Mouse (Mus musculus): Measurements from ENCODE around the gene Pak3.
"Not testable (repeated sequence)": the region's sequence is repeated elsewhere in the genome, so short reads cannot be mapped to it uniquely, and the experiment has no call there.

The Pak3 gene

DNA sequence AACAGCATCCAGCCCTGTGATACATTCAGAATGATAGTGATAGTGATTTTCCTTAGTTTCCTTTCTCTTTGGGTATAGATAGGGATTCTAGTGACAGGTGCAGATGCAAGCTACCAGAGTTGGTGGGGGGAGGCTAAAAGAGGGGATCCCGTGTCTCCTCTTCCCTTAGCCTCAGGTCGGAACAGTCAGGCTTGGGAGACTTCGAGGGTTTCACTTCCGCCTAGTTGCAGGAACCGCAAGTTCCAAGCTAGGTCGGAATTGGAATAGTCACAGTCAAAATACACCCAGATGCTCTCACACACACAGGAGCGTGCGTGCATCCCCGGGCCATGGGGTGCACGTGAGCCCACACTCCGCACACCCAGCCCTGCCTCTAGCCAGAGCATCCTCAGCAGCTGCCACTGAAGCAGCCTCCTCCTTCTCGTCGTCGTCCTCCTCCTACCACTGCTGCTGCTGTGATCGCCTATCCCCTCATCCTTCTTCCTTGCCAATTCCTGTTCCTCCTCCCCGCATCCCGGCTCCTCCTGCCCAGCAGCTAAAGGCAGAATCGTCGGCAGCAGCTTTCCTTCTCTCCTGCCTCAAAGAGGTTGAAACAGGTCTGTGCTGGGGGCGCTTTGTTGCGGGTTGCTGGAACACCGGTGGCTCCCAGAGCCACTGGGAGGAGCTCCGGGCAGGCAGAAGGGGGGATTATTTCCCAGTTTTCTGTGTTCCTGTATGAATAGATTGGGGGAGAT lies at the start of gene Pak3:
Pak3 (plus strand) TSS at position 424 of the 734 bp plus-strand sequence.
- no peak for DNase-seq (ENCODE audit: extremely low read depth, low read depth)

DNA sequence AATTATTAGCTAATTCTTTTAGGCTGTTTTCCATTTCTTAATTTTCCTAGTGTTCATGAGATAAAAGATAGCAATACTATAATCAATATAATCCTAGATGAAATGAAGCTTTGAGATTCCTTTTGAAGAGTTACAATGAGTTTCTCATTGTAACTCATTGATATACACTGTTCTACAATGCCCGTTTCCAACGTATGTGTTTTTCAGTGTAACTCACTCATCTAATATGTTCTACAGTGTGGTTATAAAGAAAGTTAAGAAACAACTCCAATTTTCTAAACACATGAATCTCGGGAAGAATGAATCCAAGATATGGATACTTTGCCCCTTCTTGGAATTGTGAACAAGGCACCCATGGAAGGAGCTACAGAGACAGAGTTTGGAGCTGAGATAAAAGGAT lies 35.5 kb upstream of the Pak3 start:
- no peak for DNase-seq (ENCODE audit: extremely low read depth, low read depth)

DNA sequence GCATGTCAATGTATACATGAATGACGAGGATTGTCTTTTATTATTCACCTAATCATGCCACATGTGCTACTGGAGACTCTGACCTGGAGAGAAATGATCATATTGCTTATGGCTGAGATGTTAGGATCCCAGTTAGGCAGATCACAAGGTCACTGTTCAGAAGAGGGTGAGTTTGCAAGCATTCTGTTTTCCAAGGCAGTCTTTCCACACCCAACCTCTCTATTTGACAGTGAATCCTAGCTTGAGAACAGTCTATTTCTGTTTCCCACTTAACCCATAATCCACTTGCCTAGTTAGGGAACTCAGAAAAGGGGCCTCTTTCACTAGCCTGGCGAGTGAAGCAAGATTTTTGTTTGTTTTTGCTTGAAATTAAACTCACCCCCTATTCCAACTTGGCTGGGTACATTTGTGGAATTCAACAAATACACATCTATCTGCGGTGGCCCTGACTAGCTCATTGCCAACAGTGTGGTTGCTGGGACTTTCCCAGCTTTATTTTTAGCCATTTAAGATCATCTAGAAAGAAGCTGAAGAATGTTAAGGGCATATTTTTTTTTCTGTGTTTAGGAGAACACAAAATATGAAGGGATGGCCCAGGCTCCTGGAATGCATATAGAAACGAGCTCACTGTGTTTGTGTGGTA lies 17.2 kb upstream of the Pak3 start:
- no peak for DNase-seq (ENCODE audit: extremely low read depth, low read depth)

DNA sequence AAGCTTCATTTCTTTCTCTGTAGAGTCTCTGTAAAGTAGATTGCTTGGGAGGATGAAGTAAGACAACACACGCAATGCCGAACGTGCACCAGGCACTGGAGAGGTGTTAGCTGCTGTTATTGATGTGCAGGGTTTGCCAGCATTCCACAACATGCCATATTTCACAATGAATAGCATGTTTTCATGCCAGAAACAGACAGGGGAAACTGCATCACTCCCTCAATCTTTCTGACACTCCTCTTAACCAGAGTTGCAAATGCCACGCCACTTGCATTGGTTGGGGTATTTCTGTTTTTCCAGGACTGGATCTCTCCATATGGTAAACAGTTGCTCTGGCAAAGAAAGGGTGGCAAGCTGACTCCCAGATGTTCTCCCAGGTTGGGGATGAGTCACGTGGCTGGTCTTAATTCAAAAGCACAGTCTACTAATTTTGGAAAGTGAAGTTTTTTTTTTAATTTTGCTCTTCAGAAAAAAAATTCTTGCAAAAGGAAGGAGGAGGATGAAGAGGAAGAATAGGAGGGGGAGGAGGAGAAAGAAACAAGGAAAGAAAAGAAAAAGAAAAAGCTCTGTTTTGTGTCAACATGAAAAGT lies 16.5 kb upstream of the Pak3 start:
- no peak for DNase-seq (ENCODE audit: extremely low read depth, low read depth)

DNA sequence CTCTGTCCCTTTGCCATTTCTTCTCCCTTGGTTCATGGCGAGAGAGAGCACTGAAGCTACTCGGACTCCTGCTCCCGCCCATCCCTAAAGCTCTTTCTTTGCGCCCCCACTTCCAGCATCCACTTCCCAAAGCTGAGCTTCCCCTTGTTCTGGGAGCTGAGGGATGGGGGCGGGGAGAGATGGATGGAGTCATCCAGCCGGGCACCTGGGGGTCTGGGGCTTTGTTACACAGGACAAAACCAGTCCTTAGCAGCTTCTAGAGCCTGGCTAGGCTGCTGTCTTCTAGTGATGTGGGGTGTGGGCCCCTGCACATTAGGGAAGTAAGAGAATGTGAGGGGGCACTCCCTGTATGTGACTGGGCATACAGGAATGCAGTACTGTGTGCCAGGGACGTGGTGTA lies 526 bp downstream of the Pak3 start:
- no peak for DNase-seq (ENCODE audit: extremely low read depth, low read depth)

- not testable (repeated sequence) for DNase-seq (ENCODE audit: extremely low read depth, low read depth)
These were observed 1.1 kb downstream of the Pak3 start for GRCm38 (mm10) chrX:143519454-143519853.

DNA sequence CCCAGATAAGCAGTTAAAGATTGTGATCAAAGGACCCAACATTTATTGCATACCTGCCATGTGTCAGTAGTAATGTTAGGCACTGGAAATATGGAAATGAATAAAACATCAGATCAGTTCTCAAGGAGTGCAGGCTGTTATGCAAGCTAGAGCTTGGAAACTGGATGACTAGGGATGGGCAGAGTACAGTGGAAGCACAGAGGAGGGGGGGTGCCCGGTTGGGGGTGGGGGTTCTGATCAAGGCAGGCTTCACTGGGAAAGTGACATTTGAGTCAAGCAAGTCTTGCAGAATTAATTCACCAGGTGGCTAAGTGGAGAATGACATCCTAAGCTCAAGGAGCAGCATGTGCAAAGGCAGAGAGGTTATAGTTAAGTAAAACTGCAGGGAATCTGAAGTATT lies 1.8 kb downstream of the Pak3 start:
- no peak for DNase-seq (ENCODE audit: extremely low read depth, low read depth)

GRCm38 (mm10) chrX:143532331-143532730 lies 13.9 kb downstream of the Pak3 start:
- DNase-seq (ENCODE audit: extremely low read depth, low read depth) = no peak

- DNase-seq (ENCODE audit: extremely low read depth, low read depth) = no peak
These were observed 15.2 kb downstream of the Pak3 start for GRCm38 (mm10) chrX:143533574-143533973.

GRCm38 (mm10) chrX:143542756-143543155 lies 24.4 kb downstream of the Pak3 start:
- DNase-seq (ENCODE audit: extremely low read depth, low read depth) = no peak

- DNase-seq (ENCODE audit: extremely low read depth, low read depth) = no peak
These were observed 24.9 kb downstream of the Pak3 start for GRCm38 (mm10) chrX:143543186-143543793.

DNA sequence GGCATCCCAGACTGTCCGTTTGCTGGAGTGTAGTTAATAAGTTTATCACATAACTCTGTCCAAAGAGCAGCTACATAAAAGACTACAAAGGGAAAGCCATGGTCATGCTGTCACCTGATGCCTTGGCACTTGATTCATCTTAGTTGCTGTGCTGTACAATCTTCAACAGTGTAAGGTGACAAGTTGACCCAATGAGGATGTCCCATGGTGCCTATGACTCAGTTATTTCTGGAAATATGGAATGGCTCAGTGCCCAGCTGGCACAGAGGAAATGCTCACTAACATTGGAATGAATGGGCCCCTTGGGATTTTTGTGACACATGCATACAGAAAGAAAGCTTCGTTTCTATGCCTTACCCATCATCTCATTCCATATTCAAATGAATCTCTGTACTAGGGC lies 55.3 kb downstream of the Pak3 start:
- DNase-seq (ENCODE audit: extremely low read depth, low read depth) = no peak

GRCm38 (mm10) chrX:143579925-143580324 lies 61.5 kb downstream of the Pak3 start:
- DNase-seq (ENCODE audit: extremely low read depth, low read depth) = no peak

- no peak for DNase-seq (ENCODE audit: extremely low read depth, low read depth)
These were observed 62.1 kb downstream of the Pak3 start for GRCm38 (mm10) chrX:143580458-143580959.

DNA sequence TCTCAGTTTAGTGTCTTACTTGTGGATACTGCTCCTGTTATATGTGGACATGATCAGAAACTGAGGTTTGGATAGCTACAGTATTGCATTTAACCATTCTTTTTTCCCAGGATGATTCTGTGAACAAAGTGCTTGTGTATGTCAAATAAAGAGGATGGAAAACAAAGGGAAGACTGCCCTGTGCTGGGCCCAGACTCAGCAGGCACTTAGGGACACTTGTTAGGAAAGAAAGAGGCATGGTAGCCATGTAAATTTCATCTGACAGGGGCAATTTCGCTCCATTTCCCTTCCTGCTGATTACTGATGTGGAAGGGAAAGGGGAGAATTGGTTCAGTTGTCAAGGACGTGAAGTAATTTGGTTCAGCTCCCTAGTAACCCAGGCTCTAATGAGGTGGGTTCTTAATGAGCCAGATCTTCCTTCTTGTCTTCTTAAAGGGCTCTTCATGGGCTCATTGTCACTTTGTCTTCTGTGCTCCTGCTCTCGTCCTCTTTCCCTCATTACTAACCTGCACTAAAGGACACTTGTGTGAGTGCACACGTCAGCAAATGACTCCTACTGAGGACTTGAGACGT lies 88.6 kb downstream of the Pak3 start:
- no peak for DNase-seq (ENCODE audit: extremely low read depth, low read depth)

GRCm38 (mm10) chrX:143618734-143619133 lies 100.3 kb downstream of the Pak3 start:
- DNase-seq (ENCODE audit: extremely low read depth, low read depth) = no peak

DNA sequence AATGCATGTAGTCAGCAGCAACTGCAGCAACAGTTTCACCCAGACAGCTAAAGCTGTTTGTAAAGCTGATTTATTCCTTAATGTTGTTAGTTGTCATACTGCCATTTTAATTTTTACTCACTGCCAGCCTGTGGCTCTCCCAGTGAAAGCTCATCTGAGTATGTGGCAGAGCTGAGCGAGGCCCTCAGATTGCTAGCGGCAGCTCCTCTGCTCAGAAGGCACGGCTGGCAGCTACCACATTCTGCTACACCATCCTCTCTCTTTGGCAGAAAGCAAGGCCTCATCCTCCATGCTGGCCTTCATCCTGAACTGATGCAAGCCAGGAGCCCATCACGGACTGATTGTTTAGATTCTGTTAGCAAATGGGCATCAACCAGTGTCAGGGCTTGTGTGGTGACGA lies 109.4 kb downstream of the Pak3 start:
- no peak for DNase-seq (ENCODE audit: extremely low read depth, low read depth)

- no peak for DNase-seq (ENCODE audit: extremely low read depth, low read depth)
These were observed 125.5 kb downstream of the Pak3 start for GRCm38 (mm10) chrX:143643936-143644335.

DNA sequence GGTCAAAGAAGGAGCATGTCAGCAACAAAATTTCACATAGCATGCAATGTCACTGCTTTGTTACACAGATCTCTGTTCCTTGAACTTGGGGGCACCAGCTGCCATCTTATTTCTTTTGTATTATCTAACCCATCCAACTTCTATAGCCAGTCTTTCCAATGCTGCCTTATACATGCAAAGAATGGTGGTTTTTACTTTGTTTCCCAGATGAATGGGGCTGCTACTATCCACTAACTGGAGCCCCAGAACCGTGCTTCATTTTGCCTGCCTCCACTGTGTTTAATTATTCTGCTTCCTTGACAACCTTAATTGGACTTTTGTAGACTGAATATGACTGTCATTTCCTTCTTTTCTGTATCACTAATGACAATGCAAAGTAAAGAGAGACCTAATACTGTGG lies 126.4 kb downstream of the Pak3 start:
- no peak for DNase-seq (ENCODE audit: extremely low read depth, low read depth)

DNA sequence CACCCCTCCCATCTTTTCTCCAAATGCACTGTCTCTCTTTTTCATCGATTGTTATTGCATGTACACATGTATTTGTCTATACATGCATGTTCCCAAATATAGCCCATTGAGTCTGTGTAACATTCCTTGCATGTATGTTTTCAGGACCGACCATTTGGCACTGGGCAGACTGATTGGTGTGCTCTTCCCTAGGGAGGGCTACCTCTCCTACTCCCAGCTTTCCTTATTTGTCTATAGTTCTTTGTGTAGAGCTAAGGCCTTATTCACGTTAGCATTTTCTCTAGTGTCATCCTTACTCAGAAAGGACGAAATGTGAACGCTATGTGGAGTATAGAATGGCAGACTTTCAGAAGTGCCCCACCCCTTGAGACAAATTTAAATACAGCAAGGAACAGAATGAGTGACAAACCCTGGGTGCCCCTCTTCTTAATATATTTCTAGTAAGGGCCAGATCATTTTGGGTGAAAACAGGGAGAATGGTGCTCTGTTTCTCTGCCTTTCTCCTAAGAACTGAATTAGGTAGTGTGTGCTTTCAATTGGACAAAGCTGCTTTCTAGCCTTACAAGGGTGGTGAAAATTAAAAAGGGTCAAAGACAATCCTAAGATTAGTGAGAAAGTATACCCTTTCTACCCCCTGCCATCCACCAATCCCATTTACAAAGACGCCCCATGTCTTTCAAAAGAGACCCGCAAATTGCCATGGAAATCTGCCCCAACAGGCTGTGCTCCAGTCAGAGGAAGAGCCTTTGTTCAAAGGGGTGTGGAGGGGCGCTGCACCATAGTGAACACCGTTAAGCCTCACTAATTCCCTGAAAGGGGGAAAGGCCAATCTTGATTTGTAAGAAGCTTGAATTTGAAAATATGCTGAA lies 136.2 kb downstream of the Pak3 start:
- no peak for DNase-seq (ENCODE audit: extremely low read depth, low read depth)

- no peak for DNase-seq (ENCODE audit: extremely low read depth, low read depth)
These were observed 136.7 kb downstream of the Pak3 start for GRCm38 (mm10) chrX:143655177-143655492.

Measured in MEL-GATA-1-ER (cell line).